Mouse (Mus musculus) lung, embryonic 16.5 days (tissue): Measurements from ENCODE around the gene Zbtb1. TPM values are rescaled to one million over a fixed set of nuclear protein-coding genes. Genes with fewer than 3 reads are reported as not detected.

Source experiments
- ATAC-seq: fragments of 200-750 bp; cut with Nextera tagmentation; 2 replicates; pipeline ENCODE4 v1.8.0; 2017; ENCODE audit warnings: low read depth, mild to moderate bottlenecking, moderate library complexity
- H3K27ac ChIP-seq: fragments of 300-500 bp; sonication (generic); 2 replicates; pipeline ENCODE4 v1.5.1; 2014; ENCODE audit warnings: mild to moderate bottlenecking, control low read depth, low read length
- H3K27me3 ChIP-seq: fragments of 300-500 bp; sonication (generic); 2 replicates; pipeline ENCODE4 v1.6.1; 2014; ENCODE audit warnings: low read depth, low read length, mixed read lengths; ENCODE audit not compliant: control insufficient read depth, insufficient read depth
- H3K36me3 ChIP-seq: fragments of 300-500 bp; sonication (generic); 2 replicates; pipeline ENCODE4 v1.6.1; 2014; ENCODE audit warnings: low read length; ENCODE audit not compliant: control insufficient read depth, insufficient read depth
- H3K4me1 ChIP-seq: fragments of 300-500 bp; sonication (generic); replicated peaks from 2 replicates; pipeline ENCODE4 v1.6.1; 2014; ENCODE audit warnings: low read length, mixed read lengths; ENCODE audit not compliant: control insufficient read depth, insufficient read depth
- H3K4me2 ChIP-seq: fragments of 300-500 bp; sonication (generic); 2 replicates; pipeline ENCODE4 v1.6.1; 2014; ENCODE audit warnings: low read depth, low read length, control low read depth
- H3K4me3 ChIP-seq: fragments of 300-500 bp; sonication (generic); 2 replicates; pipeline ENCODE4 v1.5.1; 2014; ENCODE audit warnings: mild to moderate bottlenecking, low read length, control low read depth
- H3K9ac ChIP-seq: fragments of 300-500 bp; sonication (generic); 2 replicates; pipeline ENCODE4 v1.6.1; 2014; ENCODE audit warnings: low read length, control low read depth
- H3K9me3 ChIP-seq: fragments of 300-500 bp; sonication (generic); 2 replicates; pipeline ENCODE4 v1.6.1; 2016; ENCODE audit warnings: low read length; ENCODE audit not compliant: control insufficient read depth
- WGBS: fragments of 180-500 bp; shearing (Covaris S2); extraction: QIAGEN DNeasy Blood & Tissue Kit; methylation state at CpG from one replicate; pipeline ENCODE4 v1.1.7; 2014; 5-methylcytosine and 5-hydroxymethylcytosine counted together
- polyA plus RNA-seq: library from polyadenylated mRNA; unstranded; fragments of >200 nt; fragmentation: Nextera tagmentation; extraction: Ambion mirVana; gene quantifications from 2 replicates; pipeline ENCODE4 v1.2.1, GENCODE M21; 2015

The Zbtb1 gene
- polyA plus RNA-seq, 1 experiment from 2014 or later, result 10.4 TPM

DNA sequence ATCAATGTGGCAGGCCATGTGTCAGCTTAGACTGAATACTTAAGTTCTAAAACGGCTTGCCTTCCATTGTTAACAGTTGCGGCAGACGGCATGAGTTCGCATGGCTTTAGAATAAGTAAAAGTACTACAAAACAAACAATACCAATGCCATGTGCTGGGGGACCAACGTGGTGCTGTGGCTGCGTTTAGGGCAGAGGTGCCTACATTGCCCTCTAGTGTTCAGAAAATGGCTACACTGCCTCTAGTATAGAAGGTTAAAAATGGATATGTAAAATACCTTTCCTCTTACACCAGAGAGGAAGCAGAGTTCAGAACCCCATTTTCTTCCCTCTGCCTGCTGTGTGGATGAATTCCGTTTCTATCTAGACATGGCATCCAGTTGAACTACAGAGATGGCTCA lies 6.6 kb downstream of the Zbtb1 start:
- Histone ChIP-seq H3K27ac (no peak overlapping the region), H3K4me3 (no peak overlapping the region), H3K9ac (no peak overlapping the region), H3K36me3 (no peaks in the 10 kb centered on the region), H3K4me2 (no peak overlapping the region), H3K4me1 (peaks cover 19% of the 10 kb centered on the region), H3K9me3 (no peaks in the 10 kb centered on the region), H3K27me3 (no peaks in the 10 kb centered on the region)
- 43% methylated on average over 7 of the region's 7 CpGs for WGBS
- no peak for ATAC-seq

- no peak for ATAC-seq
- H3K4me2 ChIP-seq, result no peak overlapping the region
- H3K9me3 ChIP-seq, result no peaks in the 10 kb centered on the region
- no peak overlapping the region for H3K9ac ChIP-seq
- peaks cover 16% of the 10 kb centered on the region for H3K4me1 ChIP-seq
- H3K27me3 ChIP-seq, result no peaks in the 10 kb centered on the region
- H3K36me3 ChIP-seq, result no peaks in the 10 kb centered on the region
- WGBS, result 93% methylated on average over 6 of the region's 6 CpGs
- H3K27ac ChIP-seq, result no peak overlapping the region
- no peak overlapping the region for H3K4me3 ChIP-seq
Measured at GRCm38 (mm10) chr12:76377059-76377458, 7.0 kb downstream of the Zbtb1 start.

DNA sequence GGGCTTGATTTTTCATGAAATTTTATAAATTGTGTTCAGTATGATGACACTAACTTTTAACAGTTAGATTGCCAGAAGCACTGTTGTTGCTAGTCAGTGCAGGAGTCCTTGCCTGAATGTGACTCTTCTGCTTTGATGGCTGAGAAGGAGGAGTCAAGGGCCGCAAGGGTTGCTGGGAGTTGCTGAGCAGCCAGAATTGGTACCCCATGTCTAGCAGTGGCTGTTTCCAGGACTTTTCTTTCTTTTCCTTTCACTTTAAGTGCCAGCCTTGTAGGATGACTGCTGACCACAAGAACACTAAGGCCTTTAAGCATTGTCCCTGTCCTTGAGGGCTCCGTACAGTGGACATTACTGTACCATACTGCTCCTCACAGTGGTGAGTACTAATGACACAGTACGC lies 7.7 kb downstream of the Zbtb1 start:
- no peak overlapping the region for H3K4me3 ChIP-seq
- H3K4me1 ChIP-seq, result peaks cover 10% of the 10 kb centered on the region
- ATAC-seq, result no peak
- H3K36me3 ChIP-seq, result no peaks in the 10 kb centered on the region
- H3K9me3 ChIP-seq, result no peaks in the 10 kb centered on the region
- 91% methylated on average over 3 of the region's 3 CpGs for WGBS
- no peaks in the 10 kb centered on the region for H3K27me3 ChIP-seq
- H3K4me2 ChIP-seq, result no peak overlapping the region
- H3K27ac ChIP-seq, result no peak overlapping the region
- H3K9ac ChIP-seq, result no peak overlapping the region

DNA sequence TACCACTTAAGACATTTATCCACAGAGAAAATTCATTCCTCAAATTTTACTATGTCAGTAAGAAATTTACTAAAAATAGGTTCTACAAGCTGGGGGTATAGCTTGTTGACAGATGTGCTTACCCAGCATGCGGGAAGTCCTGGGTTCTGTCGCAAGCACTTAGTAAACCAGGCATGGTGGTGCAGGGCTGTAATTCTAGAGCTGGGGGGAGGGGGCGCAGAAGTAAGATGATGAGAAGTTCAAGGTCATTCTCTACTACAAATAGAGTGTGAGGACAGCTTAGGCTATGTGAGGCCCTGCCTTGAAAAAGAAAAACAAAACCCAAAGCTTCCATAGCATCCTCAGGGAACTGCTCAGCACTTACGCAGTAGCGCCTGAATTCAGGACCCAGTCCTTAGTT lies 8.5 kb downstream of the Zbtb1 start:
- no peak overlapping the region for H3K9ac ChIP-seq
- 70% methylated on average over 5 of the region's 5 CpGs for WGBS
- no peaks in the 10 kb centered on the region for H3K36me3 ChIP-seq
- H3K4me1 ChIP-seq, result peaks cover 5% of the 10 kb centered on the region
- H3K4me2 ChIP-seq, result no peak overlapping the region
- no peak for ATAC-seq
- no peaks in the 10 kb centered on the region for H3K27me3 ChIP-seq
- H3K9me3 ChIP-seq, result no peaks in the 10 kb centered on the region
- H3K27ac ChIP-seq, result no peak overlapping the region
- H3K4me3 ChIP-seq, result no peak overlapping the region

- Histone ChIP-seq H3K4me2 (no peak overlapping the region), H3K9ac (no peak overlapping the region), H3K4me1 (peaks cover 5% of the 10 kb centered on the region; the same call in 1 of the 2 replicates), H3K27ac (no peak overlapping the region), H3K27me3 (no peaks in the 10 kb centered on the region), H3K9me3 (no peaks in the 10 kb centered on the region), H3K36me3 (no peaks in the 10 kb centered on the region), H3K4me3 (no peak overlapping the region)
- ATAC-seq, result no peak
- 59% methylated on average over 7 of the region's 7 CpGs for WGBS
Measured at GRCm38 (mm10) chr12:76380151-76380550, 10.1 kb downstream of the Zbtb1 start.

GRCm38 (mm10) chr12:76385342-76385741 lies 15.3 kb downstream of the Zbtb1 start:
- 65% methylated on average over 8 of the region's 8 CpGs for WGBS
- Histone ChIP-seq H3K9me3 (no peaks in the 10 kb centered on the region), H3K36me3 (peaks cover 10% of the 10 kb centered on the region), H3K4me2 (no peak overlapping the region), H3K27me3 (no peaks in the 10 kb centered on the region), H3K9ac (no peak overlapping the region), H3K27ac (no peak overlapping the region), H3K4me3 (no peak overlapping the region), H3K4me1 (no peaks in the 10 kb centered on the region)
- peak; percentile 54; the same call in 1 of the 2 replicates for ATAC-seq

GRCm38 (mm10) chr12:76388794-76389193 lies 18.7 kb downstream of the Zbtb1 start:
- H3K9me3 ChIP-seq, result no peaks in the 10 kb centered on the region
- no peak overlapping the region for H3K9ac ChIP-seq
- no peak overlapping the region for H3K27ac ChIP-seq
- H3K4me1 ChIP-seq, result no peaks in the 10 kb centered on the region
- 67% methylated on average over 11 of the region's 11 CpGs for WGBS
- no peak for ATAC-seq
- H3K4me3 ChIP-seq, result no peak overlapping the region
- H3K27me3 ChIP-seq, result no peaks in the 10 kb centered on the region
- peaks cover 10% of the 10 kb centered on the region for H3K36me3 ChIP-seq
- H3K4me2 ChIP-seq, result no peak overlapping the region

DNA sequence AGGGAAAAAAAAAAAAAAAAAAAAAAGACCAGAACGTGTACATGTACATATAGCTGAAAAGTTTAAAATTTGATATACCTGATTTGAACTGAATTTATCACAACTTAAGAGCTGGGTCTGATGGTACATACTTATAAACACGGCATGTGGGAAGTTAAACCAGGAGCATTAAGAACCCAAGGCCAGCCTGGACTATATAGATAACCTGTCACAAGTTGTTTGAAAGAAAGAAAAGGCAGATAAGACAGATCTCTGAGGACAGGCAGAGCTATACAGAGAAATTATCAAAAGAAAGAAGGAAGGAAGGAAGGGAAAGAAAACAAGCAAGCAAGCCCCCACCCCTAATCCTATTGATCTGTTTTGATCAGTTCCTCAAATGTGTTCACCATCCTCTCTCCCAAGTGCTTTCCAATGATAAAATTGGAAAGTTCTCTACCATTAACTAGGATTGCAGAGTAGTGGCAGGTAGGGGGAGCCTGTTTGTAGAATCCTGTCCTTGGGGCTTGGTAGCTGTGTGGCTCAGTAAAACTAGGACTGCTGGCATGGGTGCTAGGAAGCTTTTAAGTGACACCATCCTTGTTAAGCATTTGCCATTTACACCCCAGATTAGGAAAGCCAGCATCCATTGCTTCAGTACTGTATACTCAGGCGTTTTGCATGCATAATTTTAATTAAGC lies 21.7 kb downstream of the Zbtb1 start:
- Histone ChIP-seq H3K9ac (no peak overlapping the region), H3K9me3 (no peaks in the 10 kb centered on the region), H3K27ac (no peak overlapping the region), H3K27me3 (no peaks in the 10 kb centered on the region), H3K4me3 (no peak overlapping the region), H3K36me3 (peaks cover 1% of the 10 kb centered on the region; the same call in 1 of the 2 replicates), H3K4me1 (no peaks in the 10 kb centered on the region), H3K4me2 (no peak overlapping the region)
- 72% methylated on average over 3 of the region's 3 CpGs for WGBS
- ATAC-seq, result no peak

DNA sequence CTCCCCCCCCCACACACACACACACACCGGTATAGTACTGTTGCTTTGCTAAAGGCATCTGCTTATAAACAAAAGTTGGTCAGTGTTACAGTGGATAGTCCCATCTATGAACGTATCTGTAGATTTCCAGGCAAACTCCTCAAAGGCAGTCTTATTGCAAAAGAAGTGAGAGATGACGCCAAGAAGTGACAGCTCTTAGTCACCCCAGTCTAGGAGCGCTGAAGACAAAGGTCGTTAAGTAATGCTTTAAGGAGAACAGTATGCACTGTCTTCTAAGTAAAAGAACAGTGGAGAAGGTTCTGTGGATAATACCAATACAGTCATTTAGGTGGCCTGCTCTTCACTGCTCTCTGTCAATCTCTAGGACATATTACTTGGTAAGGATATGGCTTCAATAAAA lies 22.9 kb downstream of the Zbtb1 start:
- no peak overlapping the region for H3K4me2 ChIP-seq
- H3K27me3 ChIP-seq, result no peaks in the 10 kb centered on the region
- no peaks in the 10 kb centered on the region for H3K9me3 ChIP-seq
- no peak for ATAC-seq
- no peaks in the 10 kb centered on the region for H3K4me1 ChIP-seq
- no peaks in the 10 kb centered on the region for H3K36me3 ChIP-seq
- H3K27ac ChIP-seq, result no peak overlapping the region
- 61% methylated on average over 5 of the region's 5 CpGs for WGBS
- H3K4me3 ChIP-seq, result no peak overlapping the region
- no peak overlapping the region for H3K9ac ChIP-seq

GRCm38 (mm10) chr12:76397281-76397680 lies 27.2 kb downstream of the Zbtb1 start:
- Histone ChIP-seq H3K4me1 (peaks cover 8% of the 10 kb centered on the region; the same call in 1 of the 2 replicates), H3K27ac (no peak overlapping the region), H3K27me3 (no peaks in the 10 kb centered on the region), H3K4me3 (no peak overlapping the region), H3K9me3 (no peaks in the 10 kb centered on the region), H3K36me3 (no peaks in the 10 kb centered on the region), H3K4me2 (no peak overlapping the region), H3K9ac (no peak overlapping the region)
- no peak for ATAC-seq
- 82% methylated on average over 5 of the region's 5 CpGs for WGBS
